Mouse (Mus musculus): ENCODE measurements around the gene Litaf.

- TF ChIP-seq POLR2A (IDR thresholded peaks at IDR 0.05; ENCODE audit: low read depth, low read length) (no peak; the same call in 1 of the 2 replicates), CTCF (IDR thresholded peaks at IDR 0.05; ENCODE audit: extremely low read depth, insufficient read depth, insufficient read length, insufficient replicate concordance) (no peak)
These were observed 855 bp upstream of the Litaf start for GRCm38 (mm10) chr16:11066833-11067191.
